Mouse (Mus musculus) gastrocnemius, adult 2 months (tissue): ENCODE data around the gene Fam76a. TPM values are rescaled to one million over a fixed set of nuclear protein-coding genes. Genes with fewer than 3 reads are reported as not detected.
A peak's percentile ranks its signal among the peaks of the same experiment; 100 is the strongest.

Experiments used
- DNase-seq: peaks from one replicate; pipeline ENCODE4 v3.0.0; 2022
- H3K27ac ChIP-seq: fragments of 200-600 bp; 2 replicates; pipeline ENCODE4 v1.8.1; 2022; ENCODE audit warnings: mild to moderate bottlenecking
- H3K4me3 ChIP-seq: fragments of 200-600 bp; 2 replicates; pipeline ENCODE4 v1.8.1; 2022; ENCODE audit warnings: mild to moderate bottlenecking, moderate library complexity
- CTCF ChIP-seq: fragments of 200-600 bp; IDR thresholded peaks from 2 replicates; pipeline ENCODE4 v1.8.1; 2022; ENCODE audit warnings: antibody characterized with exemption, mild to moderate bottlenecking, moderate library complexity
- intact Hi-C: fragments of 180-260 bp; cut with DNase I; formaldehyde crosslinking; loops from one replicate; pipeline ENCODE4 v1.15.1; 2025
- total RNA-seq, 2 experiments: library from RNA; stranded (reverse); gene quantifications; 2 replicates each; pipeline ENCODE4 v1.2.3; 2021

Fam76a gene
- total RNA-seq, 2 experiments from 2014 or later: 23.5 to 29.9 TPM

- peak; percentile 47 for DNase-seq
- Histone ChIP-seq H3K27ac (peak overlapping the region; percentile 81), H3K4me3 (peak overlapping the region; percentile 25; the same call in 1 of the 2 replicates)
- no peak for TF ChIP-seq CTCF
- intact Hi-C loops: no loop called here
Measured at GRCm38 (mm10) chr4:132958741-132959678, 36.7 kb upstream of the Fam76a start.

- no peak overlapping the region for H3K27ac ChIP-seq
- no peak for DNase-seq
- intact Hi-C loops: no loop called here
- TF ChIP-seq CTCF: no peak
- H3K4me3 ChIP-seq: no peak overlapping the region
Measured at GRCm38 (mm10) chr4:132955395-132955791, 33.0 kb upstream of the Fam76a start.

GRCm38 (mm10) chr4:132954530-132955394 is 32.4 kb upstream of the Fam76a start:
- no peak overlapping the region for H3K4me3 ChIP-seq
- intact Hi-C loops: no loop called here
- TF ChIP-seq CTCF: no peak
- H3K27ac ChIP-seq: no peak overlapping the region
- DNase-seq: no peak

- intact Hi-C loops: no loop called here
- TF ChIP-seq CTCF: no peak
- Histone ChIP-seq H3K27ac (no peak overlapping the region), H3K4me3 (no peak overlapping the region)
- no peak for DNase-seq
Measured at GRCm38 (mm10) chr4:132950999-132951398, 28.6 kb upstream of the Fam76a start.

GRCm38 (mm10) chr4:132949882-132950532 is 27.6 kb upstream of the Fam76a start:
- no peak for DNase-seq
- TF ChIP-seq CTCF: no peak
- H3K4me3 ChIP-seq: no peak overlapping the region
- no peak overlapping the region for H3K27ac ChIP-seq
- intact Hi-C loops: loop anchor here (5.0 kb wide), 1 partner anchor 257 kb away; no protein-coding TSS in a partner anchor

- no peak for TF ChIP-seq CTCF
- H3K27ac ChIP-seq: peak overlapping the region; percentile 79
- peak overlapping the region; percentile 63 for H3K4me3 ChIP-seq
- intact Hi-C loops: loop anchor here (5.0 kb wide), 1 partner anchor 261 kb away; no protein-coding TSS in a partner anchor
- peak; percentile 69 for DNase-seq
Measured at GRCm38 (mm10) chr4:132946047-132947001, 24.0 kb upstream of the Fam76a start.

- peak; percentile 82 for DNase-seq
- peak overlapping the region; percentile 79 for H3K27ac ChIP-seq
- TF ChIP-seq CTCF: peak; percentile 94
- H3K4me3 ChIP-seq: peak overlapping the region; percentile 63
- intact Hi-C loops: loop anchor here (1.0 to 5.0 kb wide), 2 partner anchors 60 to 262 kb away; no protein-coding TSS in a partner anchor
Measured at GRCm38 (mm10) chr4:132945261-132946046, 23.1 kb upstream of the Fam76a start.

GRCm38 (mm10) chr4:132944776-132945175 is 22.4 kb upstream of the Fam76a start:
- Histone ChIP-seq H3K27ac (peak overlapping the region; percentile 79), H3K4me3 (no peak overlapping the region)
- no peak for TF ChIP-seq CTCF
- no peak for DNase-seq
- intact Hi-C loops: loop anchor here (1.0 to 5.0 kb wide), 2 partner anchors 61 to 263 kb away; no protein-coding TSS in a partner anchor

GRCm38 (mm10) chr4:132944106-132944505 is 21.7 kb upstream of the Fam76a start:
- Histone ChIP-seq H3K27ac (0 out of 2 replicates have a peak overlapping the region, but pooled peaks have one; percentile 79), H3K4me3 (no peak overlapping the region)
- no peak for DNase-seq
- no peak for TF ChIP-seq CTCF
- intact Hi-C loops: no loop called here

GRCm38 (mm10) chr4:132943088-132943487 is 20.7 kb upstream of the Fam76a start:
- Histone ChIP-seq H3K4me3 (no peak overlapping the region), H3K27ac (no peak overlapping the region)
- DNase-seq: no peak
- intact Hi-C loops: no loop called here
- TF ChIP-seq CTCF: no peak
